Mouse (Mus musculus) testis, adult 2 months (tissue): ENCODE measurements around the gene AL607142.1.

ENCODE experiments used
- CTCF ChIP-seq: fragments of 200-500 bp; IDR thresholded peaks from 2 replicates; pipeline ENCODE4 v1.5.1; 2012; ENCODE audit warnings: low read depth, mild to moderate bottlenecking, inconsistent platforms, low read length, moderate library complexity; ENCODE audit not compliant: control insufficient read depth, insufficient read depth, insufficient replicate concordance
- POLR2A ChIP-seq: fragments of 200-500 bp; IDR thresholded peaks from 2 replicates; pipeline ENCODE4 v1.6.1; 2012; ENCODE audit warnings: low read depth, mild to moderate bottlenecking, inconsistent platforms, low read length, moderate library complexity; ENCODE audit not compliant: control insufficient read depth

DNA sequence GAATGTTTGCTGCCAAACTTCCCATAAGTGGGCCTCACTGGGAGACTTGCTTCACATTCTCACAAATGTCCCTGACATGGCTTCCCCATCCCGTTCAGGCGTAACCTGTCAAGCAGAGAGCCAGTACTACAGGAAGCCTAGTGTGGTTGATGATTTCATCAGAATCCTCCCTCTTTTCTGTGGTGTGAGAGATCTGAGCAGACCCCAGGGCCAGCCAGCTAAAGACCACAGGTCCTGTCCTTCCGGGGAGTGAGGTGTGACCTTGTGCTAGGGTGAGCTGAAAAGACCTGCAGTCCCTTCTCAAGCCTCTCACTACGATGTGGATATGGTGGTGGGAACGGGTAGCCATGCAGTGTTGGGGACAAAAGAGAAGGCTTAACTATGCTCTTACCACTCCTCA, 17.7 kb downstream of the AL607142.1 start:
- TF ChIP-seq POLR2A = no peak
- TF ChIP-seq CTCF = no peak
